11 mouse cellular contexts compared by ENCODE assay signal in the genomic region with DNA sequence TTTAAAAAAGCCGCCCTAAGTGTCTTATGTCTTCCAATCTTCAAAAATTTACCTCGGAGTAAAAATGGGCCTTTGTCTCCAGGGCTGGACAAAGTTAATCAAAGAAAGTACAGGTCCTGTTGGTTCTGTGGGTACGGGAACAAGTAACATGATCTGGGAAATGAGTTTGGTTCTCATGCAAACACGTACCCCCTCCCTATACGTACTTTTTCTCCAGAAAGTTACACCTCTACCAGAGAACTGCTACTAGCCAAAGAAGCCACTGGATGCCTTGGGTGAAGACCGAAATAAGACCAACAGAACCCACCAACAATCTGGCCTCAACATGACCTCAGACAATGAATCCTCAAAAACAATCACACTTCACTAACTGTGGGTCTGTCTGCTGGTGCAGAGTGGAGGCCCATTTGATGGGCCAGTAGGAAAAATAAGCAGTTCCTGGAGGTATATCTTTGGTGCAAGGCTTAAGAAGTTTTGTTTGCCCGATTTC. TPM values are rescaled to one million over a fixed set of nuclear protein-coding genes. Genes with fewer than 3 reads are reported as not detected.
DNase-seq lines count a peak whose midpoint lies in the region; ATAC-seq and TF ChIP-seq lines count a peak whose summit lies in the region.
"Had no signal": no experiment of that assay in that cellular context is flagged by ENCODE, and none has a peak within 500 bp of the region (broad histone marks: within the 10 kb centered on the region; RNA-seq: fewer than 3 reads in every experiment).

No protein-coding gene starts in this region.

- H3K27ac ChIP-seq in hindbrain, embryonic 13.5 days = no peak overlapping the region
- no peak overlapping the region for H3K27ac ChIP-seq in hindbrain, postnatal 0 days
- no peak overlapping the region for H3K27ac ChIP-seq in neural tube, embryonic 12.5 days
- H3K27ac ChIP-seq: liver, embryonic 13.5 days had no signal

- ATAC-seq in hindbrain, embryonic 13.5 days (ENCODE audit: low FRiP score) = no peak
- ATAC-seq in hindbrain, postnatal 0 days = no peak
- no peak for ATAC-seq in neural tube, embryonic 12.5 days (ENCODE audit: low FRiP score, low read depth)

- no peaks in the 10 kb centered on the region for H3K9me3 ChIP-seq in hindbrain, embryonic 13.5 days
- H3K9me3 ChIP-seq in hindbrain, postnatal 0 days (ENCODE audit: low read length) = no peaks in the 10 kb centered on the region
- 0 out of 2 replicates have a peak, but pooled peaks cover 4% of the 10 kb centered on the region for H3K9me3 ChIP-seq in neural tube, embryonic 12.5 days
- H3K9me3 ChIP-seq: liver, embryonic 13.5 days had no signal

- WGBS in hindbrain, embryonic 13.5 days = 7% methylated on average over 7 of the region's 7 CpGs
- WGBS in hindbrain, postnatal 0 days = 14% methylated on average over 7 of the region's 7 CpGs
- WGBS in neural tube, embryonic 12.5 days = 7% methylated on average over 7 of the region's 7 CpGs

- H3K4me1 ChIP-seq in hindbrain, embryonic 13.5 days (replicated peaks) = peaks cover 51% of the 10 kb centered on the region
- peaks cover 5% of the 10 kb centered on the region; the same call in 1 of the 2 replicates for H3K4me1 ChIP-seq in hindbrain, postnatal 0 days (ENCODE audit: insufficient read depth, low read length)
- H3K4me1 ChIP-seq in neural tube, embryonic 12.5 days = peaks cover 61% of the 10 kb centered on the region

- peaks cover 95% of the 10 kb centered on the region for H3K27me3 ChIP-seq in hindbrain, embryonic 13.5 days
- peaks cover 81% of the 10 kb centered on the region for H3K27me3 ChIP-seq in hindbrain, postnatal 0 days (ENCODE audit: insufficient read depth, low read length)
- H3K27me3 ChIP-seq in neural tube, embryonic 12.5 days (replicated peaks) = peaks cover 84% of the 10 kb centered on the region

- no peak for TF ChIP-seq CTCF in hindbrain, postnatal 0 days (IDR thresholded peaks at IDR 0.05; ENCODE audit: low read depth)

- no peak for DNase-seq in hindbrain, postnatal 0 days (ENCODE audit: low spot score)
- DNase-seq in embryo, embryonic 9.5 days (ENCODE audit: extremely low spot score) = peak; percentile 51
- DNase-seq in forelimb bud, embryonic 11.5 days (ENCODE audit: low read depth, low spot score) = peak; percentile 40
- DNase-seq in layer of hippocampus, postnatal 14 days (ENCODE audit: low spot score in 2 of 2) = no peak
- no peak for DNase-seq in layer of hippocampus, postnatal 10 days (ENCODE audit: low spot score in 2 of 2)
- DNase-seq: right cerebral cortex, postnatal 25 days; thymus, adult 2 months had no signal

- H3K4me2 ChIP-seq in hindbrain, embryonic 13.5 days = peak overlapping the region; percentile 65; the same call in 1 of the 2 replicates
- H3K4me2 ChIP-seq in hindbrain, postnatal 0 days (ENCODE audit: low read depth, low read length) = no peak overlapping the region
- H3K4me2 ChIP-seq in neural tube, embryonic 12.5 days (replicated peaks) = peak overlapping the region; percentile 47

- no peaks in the 10 kb centered on the region for H3K36me3 ChIP-seq in hindbrain, embryonic 13.5 days
- H3K36me3 ChIP-seq in hindbrain, postnatal 0 days (ENCODE audit: insufficient read depth, low read length) = no peaks in the 10 kb centered on the region
- no peaks in the 10 kb centered on the region for H3K36me3 ChIP-seq in neural tube, embryonic 12.5 days
- H3K36me3 ChIP-seq: liver, embryonic 13.5 days had no signal

- no peak overlapping the region for H3K4me3 ChIP-seq in hindbrain, embryonic 13.5 days
- H3K4me3 ChIP-seq in hindbrain, postnatal 0 days (ENCODE audit: low read length) = no peak overlapping the region
- H3K4me3 ChIP-seq in neural tube, embryonic 12.5 days = no peak overlapping the region

- H3K9ac ChIP-seq in hindbrain, embryonic 13.5 days = no peak overlapping the region
- H3K9ac ChIP-seq in hindbrain, postnatal 0 days (replicated peaks; ENCODE audit: low read length) = no peak overlapping the region
- H3K9ac ChIP-seq in neural tube, embryonic 12.5 days = no peak overlapping the region
- H3K9ac ChIP-seq: liver, embryonic 13.5 days had no signal

RNA-seq across cellular contexts. Expression of a gene that starts 0.8 kb away (rescaled TPM):
- polyA plus RNA-seq in hindbrain, embryonic 13.5 days (2015; fragmentation: Nextera tagmentation; extraction: Ambion mirVana) = 28.6 and 59.6 TPM in 2 replicates
- total RNA-seq in hindbrain, postnatal 0 days (2014; rRNA removed) = 14.8 and 20.6 TPM in 2 replicates
- 26.2 and 28.0 TPM in 2 replicates for polyA plus RNA-seq in hindbrain, postnatal 0 days (2015; fragmentation: Nextera tagmentation; extraction: Ambion mirVana)
- 38.8 and 50.5 TPM in 2 replicates for polyA plus RNA-seq in neural tube, embryonic 12.5 days (2016; fragmentation: Nextera tagmentation; extraction: Ambion mirVana)
- 10 to 100 TPM in 1 of 2 experiments, 1 to 10 TPM in 1; 7.0 to 16.7 TPM for total RNA-seq in layer of hippocampus, postnatal 14 days (2021)
- 1 to 10 TPM; 7.4 to 8.5 TPM for total RNA-seq in layer of hippocampus, postnatal 10 days (2021)
- total RNA-seq: MEL had no signal

Comparison
In these comparisons a context has a peak if more than half of its experiments do, and no peak if none do; other contexts are left out.
1. DNase-seq: peak in embryo, embryonic 9.5 days (single experiment) and forelimb bud, embryonic 11.5 days (single experiment); none in hindbrain, postnatal 0 days (single experiment), layer of hippocampus, postnatal 14 days (0 of 2) and layer of hippocampus, postnatal 10 days (0 of 2).